Mouse (Mus musculus): ENCODE data around the gene Agl.
A peak's percentile ranks its signal among the peaks of the same experiment; 100 is the strongest.
"Not testable (repeated sequence)": the region's sequence is repeated elsewhere in the genome, so short reads cannot be mapped to it uniquely, and the experiment has no call there.

Gene Agl

DNA sequence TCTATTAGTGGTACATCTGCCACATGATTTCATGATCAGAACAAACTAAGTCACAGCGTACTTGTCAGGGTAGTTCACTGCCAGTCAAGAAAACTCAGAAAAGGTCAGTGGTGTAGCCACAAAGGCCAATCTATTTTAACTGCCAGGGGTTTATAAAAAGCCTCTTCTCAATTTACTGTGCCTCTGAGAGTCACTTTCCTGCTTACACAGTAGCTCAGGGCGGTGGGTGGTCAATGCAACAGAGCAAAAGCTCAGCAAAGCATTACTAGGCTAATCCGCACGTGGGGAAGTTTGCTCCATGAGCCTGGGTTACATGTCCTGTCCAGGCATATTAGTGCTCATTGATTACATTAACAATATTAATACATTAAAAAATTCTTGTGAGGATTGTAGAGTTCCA, 8.0 kb upstream of the Agl start:
- no peak for DNase-seq (ENCODE audit: low read depth)

DNA sequence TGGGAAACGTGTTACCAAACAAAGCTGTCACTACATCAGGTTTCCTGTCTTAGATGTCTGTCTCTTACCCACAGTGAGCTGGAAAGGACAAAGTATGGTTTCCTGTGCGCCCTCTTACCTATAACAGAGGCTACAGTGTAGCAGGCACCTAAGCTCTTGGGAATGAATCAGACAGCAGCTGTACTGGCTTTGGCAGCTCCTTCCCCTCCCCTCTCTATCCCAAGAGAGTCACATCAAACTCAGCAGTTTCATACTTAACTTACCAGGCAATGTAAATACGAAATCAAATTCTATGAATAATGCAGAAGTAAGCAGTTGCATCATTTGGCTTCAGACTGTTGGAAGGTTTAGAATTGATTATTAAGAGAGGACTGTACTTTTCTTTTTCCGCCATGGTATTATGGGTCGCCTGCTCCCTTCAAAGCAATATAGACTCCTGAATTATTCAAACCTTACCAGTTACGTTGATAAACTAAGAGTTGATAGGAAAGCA, 7.4 kb upstream of the Agl start:
- DNase-seq (ENCODE audit: low read depth) = no peak

- DNase-seq (ENCODE audit: low read depth) = no peak
These were observed 5.0 kb upstream of the Agl start for GRCm38 (mm10) chr3:116812946-116813345.

GRCm38 (mm10) chr3:116810351-116810750, 2.4 kb upstream of the Agl start:
- not testable (repeated sequence) for DNase-seq (ENCODE audit: low read depth)

- peak; percentile 7 for DNase-seq (ENCODE audit: low read depth)
These were observed 1.3 kb upstream of the Agl start for GRCm38 (mm10) chr3:116809221-116809620.

- no peak for DNase-seq (ENCODE audit: low read depth)
These were observed 696 bp upstream of the Agl start for GRCm38 (mm10) chr3:116808507-116809217.

GRCm38 (mm10) chr3:116805866-116806265, 2.1 kb downstream of the Agl start:
- no peak for DNase-seq (ENCODE audit: low read depth)

DNA sequence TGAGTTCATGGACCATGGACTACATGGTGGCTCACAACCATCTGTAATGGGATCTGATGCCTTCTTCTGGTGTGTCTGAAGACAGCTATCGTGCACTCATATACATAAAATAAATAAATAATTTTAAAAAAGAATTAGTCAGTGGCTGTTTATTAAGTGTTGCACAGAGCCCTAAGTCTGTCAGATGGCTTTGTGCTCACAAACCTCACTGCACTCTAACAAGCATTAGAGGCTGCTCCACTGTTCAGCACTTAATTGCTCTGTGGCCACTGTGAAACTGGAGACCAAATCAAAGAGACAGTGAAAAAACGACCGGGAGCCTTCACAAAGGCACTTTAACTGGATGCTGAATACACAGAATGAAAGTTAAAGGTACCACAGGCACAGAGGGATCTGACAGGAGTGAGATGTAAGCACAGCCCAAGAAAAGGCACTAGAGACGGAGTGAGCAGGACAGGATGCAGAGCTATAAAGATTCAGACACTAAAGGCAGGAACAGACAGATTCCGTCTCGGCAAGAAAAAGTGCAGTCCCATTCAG, 3.1 kb downstream of the Agl start:
- no peak for DNase-seq (ENCODE audit: low read depth)

- no peak for DNase-seq (ENCODE audit: low read depth)
These were observed 6.2 kb downstream of the Agl start for GRCm38 (mm10) chr3:116801755-116802154.

GRCm38 (mm10) chr3:116798821-116799510, 9.0 kb downstream of the Agl start:
- no peak for DNase-seq (ENCODE audit: low read depth)

- DNase-seq (ENCODE audit: low read depth) = no peak
These were observed 19.1 kb downstream of the Agl start for GRCm38 (mm10) chr3:116788851-116789250.

- no peak for DNase-seq (ENCODE audit: low read depth)
These were observed 21.4 kb downstream of the Agl start for GRCm38 (mm10) chr3:116786543-116786942.

DNA sequence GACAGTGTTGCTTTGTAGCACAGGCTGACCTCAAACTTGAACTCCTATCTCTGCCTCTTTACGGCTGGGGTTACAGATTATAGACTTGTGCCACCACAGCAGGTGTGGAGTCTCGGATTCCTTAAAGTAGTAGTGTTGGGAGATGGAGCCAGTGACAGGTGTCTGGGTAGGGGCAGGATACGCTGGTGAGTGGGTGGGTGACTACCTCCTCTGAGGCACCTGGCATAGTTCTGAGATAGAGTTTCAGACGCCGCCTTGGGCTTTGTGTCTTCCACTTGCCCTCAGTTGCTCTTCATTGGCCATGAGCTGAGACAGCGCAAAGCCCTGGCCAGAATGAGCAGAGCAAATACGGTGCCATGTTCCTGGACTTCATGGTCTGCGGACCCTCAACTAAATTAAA, 22.1 kb downstream of the Agl start:
- DNase-seq (ENCODE audit: low read depth) = no peak

GRCm38 (mm10) chr3:116784811-116785210, 23.2 kb downstream of the Agl start:
- DNase-seq (ENCODE audit: low read depth) = no peak

- DNase-seq (ENCODE audit: low read depth) = no peak
These were observed 23.7 kb downstream of the Agl start for GRCm38 (mm10) chr3:116784290-116784689.

GRCm38 (mm10) chr3:116776961-116777360, 31.0 kb downstream of the Agl start:
- DNase-seq (ENCODE audit: low read depth) = no peak

- DNase-seq (ENCODE audit: low read depth) = no peak
These were observed 34.1 kb downstream of the Agl start for GRCm38 (mm10) chr3:116773836-116774235.

DNA sequence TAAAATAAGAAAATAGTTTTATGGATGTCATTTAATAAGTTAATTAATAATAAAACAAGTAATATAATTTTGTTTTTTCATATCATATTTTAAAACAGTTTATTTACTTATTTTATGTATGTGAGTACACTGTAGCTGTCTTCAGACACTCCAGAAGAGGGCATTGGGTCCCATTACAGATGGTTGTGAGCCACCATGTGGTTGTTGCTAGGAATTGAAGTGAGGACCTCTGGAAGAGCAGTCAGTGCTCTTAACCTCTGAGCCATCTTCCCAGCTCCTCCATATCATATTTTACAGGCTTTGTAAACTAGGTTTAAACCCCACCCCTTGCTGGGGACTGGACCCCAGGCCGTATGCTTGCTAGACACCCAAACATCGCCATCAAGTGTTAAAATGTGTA, 36.4 kb downstream of the Agl start:
- no peak for DNase-seq (ENCODE audit: low read depth)

DNA sequence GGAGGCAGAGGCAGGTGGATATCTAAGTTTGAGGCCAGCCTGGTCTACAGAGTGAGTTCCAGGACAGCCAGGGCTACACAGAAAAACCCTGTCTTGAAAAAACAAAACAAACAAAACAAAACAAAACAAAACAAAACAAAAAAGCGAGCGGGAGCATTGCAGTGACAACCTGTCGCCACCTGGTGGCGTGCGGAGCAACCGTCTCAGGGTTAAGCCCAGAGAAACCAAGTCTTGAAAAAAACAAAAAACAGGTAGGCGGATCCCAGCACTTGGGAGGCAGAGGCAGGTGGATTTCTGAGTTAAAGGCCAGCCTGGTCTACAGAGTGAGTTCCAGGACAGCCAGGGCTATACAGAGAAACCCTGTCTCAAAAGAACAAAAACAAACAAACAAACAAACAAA, 41.0 kb downstream of the Agl start:
- peak; percentile 61 for DNase-seq (ENCODE audit: low read depth)

GRCm38 (mm10) chr3:116752818-116753217, 55.1 kb downstream of the Agl start:
- DNase-seq (ENCODE audit: low read depth) = no peak

GRCm38 (mm10) chr3:116751191-116751860, 56.6 kb downstream of the Agl start:
- DNase-seq (ENCODE audit: low read depth) = peak; percentile 70

DNA sequence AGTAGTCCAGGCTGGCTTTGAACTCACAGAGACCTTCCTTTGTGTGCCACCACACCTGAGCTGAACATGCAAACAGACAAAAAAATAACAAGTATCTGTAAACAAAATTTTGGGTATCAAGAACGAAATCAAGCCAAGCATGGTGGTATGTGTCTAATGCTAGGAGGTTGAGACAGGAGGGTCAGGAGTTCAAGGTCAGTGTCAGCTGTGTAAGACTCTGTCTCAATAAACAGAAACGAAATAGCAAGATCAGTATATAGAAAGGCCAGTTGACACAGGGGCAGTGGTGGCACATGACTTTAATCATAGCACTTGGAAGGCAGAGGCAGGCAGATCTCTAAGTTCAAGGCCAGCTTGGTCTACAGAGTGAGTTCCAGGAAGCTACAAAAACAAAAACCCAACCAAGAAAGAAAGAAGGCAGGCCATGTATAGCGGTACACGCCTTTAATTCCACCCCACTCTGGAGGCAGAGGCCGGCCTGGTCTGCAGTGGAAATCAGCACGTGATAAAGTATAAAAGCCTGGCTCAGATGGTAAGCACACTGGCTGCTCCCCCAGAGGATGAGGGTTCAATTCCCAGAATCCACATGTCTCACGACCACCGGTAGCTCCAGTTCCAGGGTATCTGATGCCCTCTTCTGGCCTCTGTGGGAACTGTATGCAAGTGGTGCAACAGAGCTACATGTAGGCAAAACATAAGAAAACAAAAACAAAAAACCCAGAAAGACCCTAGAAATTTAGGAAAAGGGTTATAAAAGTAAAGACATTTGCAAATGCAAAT, 59.4 kb downstream of the Agl start:
- peak; percentile 34 for DNase-seq (ENCODE audit: low read depth)

Measured in naive thymus-derived CD4-positive, alpha-beta T cell, adult 2 months (primary cell).